8 mouse cellular contexts compared by ENCODE assay signal in genomic region chr9:106147851-106148431, GRCm38 (mm10). TPM values are rescaled to one million over a fixed set of nuclear protein-coding genes. Genes with fewer than 3 reads are reported as not detected.
DNase-seq lines count a peak whose midpoint lies in the region; ATAC-seq and TF ChIP-seq lines count a peak whose summit lies in the region.

No protein-coding gene starts in this region.

- ATAC-seq in hindbrain, embryonic 16.5 days, result peak; percentile 53
- ATAC-seq in midbrain, embryonic 14.5 days (ENCODE audit: low FRiP score, low TSS enrichment), result peak; percentile 71

- peak overlapping the region; percentile 75 for H3K4me3 ChIP-seq in hindbrain, embryonic 16.5 days (ENCODE audit: low read length)
- H3K4me3 ChIP-seq in midbrain, embryonic 14.5 days (replicated peaks; ENCODE audit: low read depth, low read length), result peak overlapping the region; percentile 86
- H3K4me3 ChIP-seq in gastrocnemius, adult 2 months, result no peak overlapping the region
- no peak overlapping the region for H3K4me3 ChIP-seq in thymus, adult 2 months (ENCODE audit: control insufficient read depth, insufficient read depth, low read length)

- peak overlapping the region; percentile 93 for H3K9ac ChIP-seq in hindbrain, embryonic 16.5 days (ENCODE audit: low read depth, low read length)
- H3K9ac ChIP-seq in midbrain, embryonic 14.5 days (replicated peaks; ENCODE audit: low read length), result peak overlapping the region; percentile 98

- 3% methylated on average over 10 of the region's 10 CpGs for WGBS in hindbrain, embryonic 16.5 days
- 3% methylated on average over 8 of the region's 10 CpGs for WGBS in midbrain, embryonic 14.5 days
- 7% methylated on average over 10 of the region's 10 CpGs for WGBS in thymus, adult 2 months

- H3K4me1 ChIP-seq in hindbrain, embryonic 16.5 days (ENCODE audit: control insufficient read depth, insufficient read depth, low read depth, low read length), result peaks cover 26% of the 10 kb centered on the region
- H3K4me1 ChIP-seq in midbrain, embryonic 14.5 days (ENCODE audit: control insufficient read depth, insufficient read depth, low read length), result peaks cover 28% of the 10 kb centered on the region
- no peaks in the 10 kb centered on the region for H3K4me1 ChIP-seq in thymus, adult 2 months (replicated peaks; ENCODE audit: control insufficient read depth, insufficient read depth, low read length)

- peaks cover 4% of the 10 kb centered on the region for H3K36me3 ChIP-seq in hindbrain, embryonic 16.5 days (ENCODE audit: control insufficient read depth, insufficient read depth, low read length)
- peaks cover 27% of the 10 kb centered on the region for H3K36me3 ChIP-seq in midbrain, embryonic 14.5 days (ENCODE audit: control insufficient read depth, insufficient read depth, low read length)
- H3K36me3 ChIP-seq in thymus, adult 2 months (ENCODE audit: control insufficient read depth, insufficient read depth, low read length), result no peaks in the 10 kb centered on the region

- TF ChIP-seq POLR2A in brain, embryonic 14.5 days (IDR thresholded peaks at IDR 0.05; ENCODE audit: borderline replicate concordance, extremely low read depth, insufficient read depth, insufficient read length, poor library complexity, severe bottlenecking), result no peak; the same call in 1 of the 2 replicates
- no peak for TF ChIP-seq POLR2A in thymus, adult 2 months (IDR thresholded peaks at IDR 0.05; ENCODE audit: control insufficient read depth, extremely low read depth, insufficient read depth, low read length, poor library complexity)

- DNase-seq in embryo, embryonic 10.5 days (ENCODE audit: low spot score), result peak; percentile 50
- no peak for DNase-seq in embryo, embryonic 10 days (ENCODE audit: low spot score)
- DNase-seq in brain, embryonic 14.5 days (ENCODE audit: low read depth), result peak; percentile 77
- peak; percentile 80 for DNase-seq in midbrain, embryonic 14.5 days
- no peak for DNase-seq in gastrocnemius, adult 2 months
- DNase-seq in layer of hippocampus, adult 8-10 months (ENCODE audit: low spot score in 2 of 2), result no peak
- DNase-seq in thymus, adult 2 months, result no peak

- H3K27ac ChIP-seq in hindbrain, embryonic 16.5 days (ENCODE audit: low read depth, low read length), result peak overlapping the region; percentile 92
- peak overlapping the region; percentile 98 for H3K27ac ChIP-seq in midbrain, embryonic 14.5 days (replicated peaks; ENCODE audit: low read depth, low read length)
- no peak overlapping the region for H3K27ac ChIP-seq in gastrocnemius, adult 2 months
- H3K27ac ChIP-seq in thymus, adult 2 months (ENCODE audit: control insufficient read depth, insufficient read depth, low read length), result no peak overlapping the region

- H3K27me3 ChIP-seq in hindbrain, embryonic 16.5 days (replicated peaks; ENCODE audit: control insufficient read depth, insufficient read depth, low read length), result no peaks in the 10 kb centered on the region
- no peaks in the 10 kb centered on the region for H3K27me3 ChIP-seq in midbrain, embryonic 14.5 days (ENCODE audit: control insufficient read depth, insufficient read depth, low read length)
- H3K27me3 ChIP-seq in thymus, adult 2 months (ENCODE audit: control insufficient read depth, insufficient read depth, low read length), result peaks cover 8% of the 10 kb centered on the region; the same call in 1 of the 2 replicates

- TF ChIP-seq CTCF in brain, embryonic 14.5 days (IDR thresholded peaks at IDR 0.05; ENCODE audit: borderline replicate concordance, extremely low read depth, insufficient read depth, insufficient read length), result no peak
- no peak for TF ChIP-seq CTCF in gastrocnemius, adult 2 months (IDR thresholded peaks at IDR 0.05)
- no peak for TF ChIP-seq CTCF in thymus, adult 2 months (IDR thresholded peaks at IDR 0.05; ENCODE audit: borderline replicate concordance, control insufficient read depth, extremely low read depth, insufficient read depth, low read length, poor library complexity)

- no peaks in the 10 kb centered on the region for H3K9me3 ChIP-seq in hindbrain, embryonic 16.5 days (ENCODE audit: control insufficient read depth, low read length)
- H3K9me3 ChIP-seq in midbrain, embryonic 14.5 days (ENCODE audit: control insufficient read depth, low read length), result no peaks in the 10 kb centered on the region

- peak overlapping the region; percentile 60 for H3K4me2 ChIP-seq in hindbrain, embryonic 16.5 days (ENCODE audit: low read length)
- peak overlapping the region; percentile 91 for H3K4me2 ChIP-seq in midbrain, embryonic 14.5 days (ENCODE audit: low read length)

- intact Hi-C loops in gastrocnemius, adult 2 months (cut with DNase I), result no loop called here

RNA-seq across cellular contexts. Expression of gene Glyctk, which starts 10.0 kb away (rescaled TPM):
- polyA plus RNA-seq in brain, embryonic 14.5 days (2012; rRNA removed), result 1.3 and 1.6 TPM in 2 replicates
- 2.1 TPM in 2 replicates for polyA plus RNA-seq in hindbrain, embryonic 16.5 days (2015; fragmentation: Nextera tagmentation; extraction: Ambion mirVana)
- 4.6 and 6.8 TPM in 2 replicates for polyA plus RNA-seq in midbrain, embryonic 14.5 days (2014; fragmentation: Nextera tagmentation; extraction: Ambion mirVana)
- total RNA-seq in gastrocnemius, adult 2 months (2021), result 1 to 10 TPM in 1 of 2 experiments, under 1 TPM in 1; 0.61 to 2.8 TPM
- 1 to 10 TPM; 3.5 to 6.2 (median 5.9) TPM for total RNA-seq in layer of hippocampus, adult 8-10 months (2022)
- 13.1 and 17.9 TPM in 2 replicates for polyA plus RNA-seq in thymus, adult 2 months (2012; rRNA removed)

RNA-seq across cellular contexts. Expression of gene Wdr82, which starts 22.8 kb away (rescaled TPM):
- polyA plus RNA-seq in brain, embryonic 14.5 days (2012; rRNA removed), result 169 and 175 TPM in 2 replicates
- polyA plus RNA-seq in hindbrain, embryonic 16.5 days (2015; fragmentation: Nextera tagmentation; extraction: Ambion mirVana), result 26.7 and 30.6 TPM in 2 replicates
- 54.0 and 75.3 TPM in 2 replicates for polyA plus RNA-seq in midbrain, embryonic 14.5 days (2014; fragmentation: Nextera tagmentation; extraction: Ambion mirVana)
- total RNA-seq in gastrocnemius, adult 2 months (2021), result 10 to 100 TPM; 19.4 to 25.9 TPM
- total RNA-seq in layer of hippocampus, adult 8-10 months (2022), result 100 to 1,000 TPM; 109 to 145 (median 125) TPM
- polyA plus RNA-seq in thymus, adult 2 months (2012; rRNA removed), result 95.8 and 111 TPM in 2 replicates

RNA-seq across cellular contexts. Expression of gene Col6a4, which starts 51.4 kb away (rescaled TPM):
- 2.1 TPM in 2 replicates for polyA plus RNA-seq in brain, embryonic 14.5 days (2012; rRNA removed)
- 1.3 and 1.5 TPM in 2 replicates for polyA plus RNA-seq in hindbrain, embryonic 16.5 days (2015; fragmentation: Nextera tagmentation; extraction: Ambion mirVana)
- polyA plus RNA-seq in midbrain, embryonic 14.5 days (2014; fragmentation: Nextera tagmentation; extraction: Ambion mirVana), result 0.38 and 0.81 TPM in 2 replicates
- not detected for total RNA-seq in gastrocnemius, adult 2 months (2021)
- total RNA-seq in layer of hippocampus, adult 8-10 months (2022), result 1 to 10 TPM in 3 of 4 experiments, under 1 TPM in 1; 0.68 to 3.9 (median 2.3) TPM
- polyA plus RNA-seq in thymus, adult 2 months (2012; rRNA removed), result 2.4 and 3.2 TPM in 2 replicates

RNA-seq across cellular contexts. Expression of gene Ppm1m, which starts 51.6 kb away (rescaled TPM):
- 24.1 and 26.7 TPM in 2 replicates for polyA plus RNA-seq in brain, embryonic 14.5 days (2012; rRNA removed)
- polyA plus RNA-seq in hindbrain, embryonic 16.5 days (2015; fragmentation: Nextera tagmentation; extraction: Ambion mirVana), result 20.9 TPM in 2 replicates
- 11.3 and 13.1 TPM in 2 replicates for polyA plus RNA-seq in midbrain, embryonic 14.5 days (2014; fragmentation: Nextera tagmentation; extraction: Ambion mirVana)
- 1 to 10 TPM; 2.1 to 5.2 TPM for total RNA-seq in gastrocnemius, adult 2 months (2021)
- 10 to 100 TPM; 21.7 to 27.4 (median 23.0) TPM for total RNA-seq in layer of hippocampus, adult 8-10 months (2022)
- polyA plus RNA-seq in thymus, adult 2 months (2012; rRNA removed), result 53.9 and 58.6 TPM in 2 replicates

RNA-seq across cellular contexts. Expression of gene Twf2, which starts 55.0 kb away (rescaled TPM):
- polyA plus RNA-seq in brain, embryonic 14.5 days (2012; rRNA removed), result 51.1 and 63.8 TPM in 2 replicates
- 49.9 and 50.3 TPM in 2 replicates for polyA plus RNA-seq in hindbrain, embryonic 16.5 days (2015; fragmentation: Nextera tagmentation; extraction: Ambion mirVana)
- polyA plus RNA-seq in midbrain, embryonic 14.5 days (2014; fragmentation: Nextera tagmentation; extraction: Ambion mirVana), result 46.4 and 55.4 TPM in 2 replicates
- 100 to 1,000 TPM; 127 to 210 TPM for total RNA-seq in gastrocnemius, adult 2 months (2021)
- total RNA-seq in layer of hippocampus, adult 8-10 months (2022), result 10 to 100 TPM; 53.5 to 61.3 (median 56.8) TPM
- polyA plus RNA-seq in thymus, adult 2 months (2012; rRNA removed), result 145 and 176 TPM in 2 replicates

Comparison
In these comparisons a context has a peak if more than half of its experiments do, and no peak if none do; other contexts are left out.
1. DNase-seq: peak in embryo, embryonic 10.5 days (single experiment), brain, embryonic 14.5 days (single experiment) and midbrain, embryonic 14.5 days (single experiment); none in embryo, embryonic 10 days (single experiment), gastrocnemius, adult 2 months (single experiment), layer of hippocampus, adult 8-10 months (0 of 2) and thymus, adult 2 months (single experiment).
2. H3K27ac ChIP-seq: peak in hindbrain, embryonic 16.5 days (single experiment) and midbrain, embryonic 14.5 days (single experiment); none in gastrocnemius, adult 2 months (single experiment) and thymus, adult 2 months (single experiment).
3. H3K4me3 ChIP-seq: peak in hindbrain, embryonic 16.5 days (single experiment) and midbrain, embryonic 14.5 days (single experiment); none in gastrocnemius, adult 2 months (single experiment) and thymus, adult 2 months (single experiment).